Mouse (Mus musculus) CH12.LX (cell line): ENCODE measurements around the gene Exph5. TPM values are rescaled to one million over a fixed set of nuclear protein-coding genes. Genes with fewer than 3 reads are reported as not detected.

Experiments
- DNase-seq: peaks from one replicate; pipeline ENCODE4 v3.0.0-alpha.2; 2013; ENCODE audit errors: extremely low read depth
- H3K27ac ChIP-seq: 2 replicates; pipeline ENCODE4 v1.5.1; 2012; ENCODE audit warnings: low read depth, mild to moderate bottlenecking, control low read depth, moderate library complexity; ENCODE audit not compliant: insufficient read depth
- H3K27me3 ChIP-seq: replicated peaks from 2 replicates; pipeline ENCODE3; 2012; ENCODE audit warnings: inconsistent platforms
- H3K36me3 ChIP-seq, 2 experiments: replicated peaks in 1 of 2; 2 replicates each; pipeline versions ENCODE3 to v1.6.1; 2012; ENCODE audit warnings: inconsistent platforms in 1 of 2, low read length in 1 of 2, mild to moderate bottlenecking in 1 of 2, mixed read lengths in 1 of 2, moderate library complexity in 1 of 2; ENCODE audit not compliant: control insufficient read depth in 1 of 2, insufficient read depth in 1 of 2
- H3K4me1 ChIP-seq, 2 experiments: 2 replicates each; pipeline ENCODE4 v1.6.1; 2012; ENCODE audit warnings: inconsistent platforms in 1 of 2, moderate library complexity in 1 of 2; ENCODE audit not compliant: insufficient read depth in 2 of 2, control insufficient read depth in 1 of 2
- H3K4me2 ChIP-seq: 2 replicates; pipeline ENCODE4 v1.6.1; 2012; ENCODE audit warnings: low read depth, mild to moderate bottlenecking, control low read depth; ENCODE audit not compliant: poor library complexity, insufficient read depth, severe bottlenecking
- H3K4me3 ChIP-seq, 3 experiments: fragments of 150-350 bp in 1 of 3; sonication (generic) in 1 of 3; replicated peaks in 1 of 3; 2 replicates each; pipeline versions ENCODE3 to v1.5.1; 2011 to 2012; ENCODE audit warnings: low read depth in 2 of 3, low read length in 2 of 3, mild to moderate bottlenecking in 2 of 3, moderate library complexity in 2 of 3, control low read depth in 1 of 3, improper control_type of control experiment in 1 of 3, inconsistent platforms in 1 of 3, mixed read lengths in 1 of 3; ENCODE audit not compliant: poor library complexity in 1 of 3
- H3K79me2 ChIP-seq: replicated peaks from 2 replicates; pipeline ENCODE4 v1.6.1; 2012; ENCODE audit warnings: mild to moderate bottlenecking, moderate library complexity; ENCODE audit not compliant: control insufficient read depth, poor library complexity, insufficient read depth, severe bottlenecking; ENCODE audit errors: extremely low read depth
- H3K9ac ChIP-seq: 2 replicates; pipeline ENCODE4 v1.6.1; 2012; ENCODE audit warnings: low read depth, mild to moderate bottlenecking, control low read depth, moderate library complexity; ENCODE audit not compliant: insufficient read depth
- H3K9me3 ChIP-seq: replicated peaks from 2 replicates; pipeline ENCODE3; 2012; ENCODE audit warnings: low read length, inconsistent platforms, mixed read lengths
- BHLHE40 ChIP-seq: IDR thresholded peaks from 2 replicates; pipeline ENCODE4 v1.6.1; 2011; ENCODE audit warnings: mild to moderate bottlenecking, low read depth, low read length, improper control_type of control experiment
- CHD1 ChIP-seq: IDR thresholded peaks from 2 replicates; pipeline ENCODE4 v1.6.1; 2012; ENCODE audit warnings: low read depth, low read length, improper control_type of control experiment, inconsistent platforms
- CTCF ChIP-seq, 2 experiments: IDR thresholded peaks in 1 of 2; conservative IDR thresholded peaks in 1 of 2; 2 replicates each; pipeline ENCODE4 v1.5.1; 2011 to 2012; ENCODE audit warnings: low read depth in 2 of 2, low read length in 2 of 2, improper control_type of control experiment in 1 of 2, inconsistent platforms in 1 of 2, mild to moderate bottlenecking in 1 of 2, moderate library complexity in 1 of 2
- E2F4 ChIP-seq: IDR thresholded peaks from 2 replicates; pipeline ENCODE4 v1.6.1; 2011; ENCODE audit warnings: low read depth, low read length, improper control_type of control experiment; ENCODE audit not compliant: insufficient replicate concordance
- EP300 ChIP-seq: IDR thresholded peaks from 2 replicates; pipeline ENCODE4 v1.6.1; 2011; ENCODE audit warnings: low read length, improper control_type of control experiment
- GABPA ChIP-seq: IDR thresholded peaks from 2 replicates; pipeline ENCODE4 v1.6.1; 2012; ENCODE audit warnings: low read depth, low read length, improper control_type of control experiment, inconsistent platforms; ENCODE audit not compliant: insufficient replicate concordance
- HCFC1 ChIP-seq: IDR thresholded peaks from 2 replicates; pipeline ENCODE4 v1.6.1; 2012; ENCODE audit warnings: low read depth, mild to moderate bottlenecking, inconsistent platforms, low read length, improper control_type of control experiment
- JUN ChIP-seq: IDR thresholded peaks from 2 replicates; pipeline ENCODE4 v1.6.1; 2011; ENCODE audit warnings: low read depth, mild to moderate bottlenecking, low read length, improper control_type of control experiment, moderate library complexity; ENCODE audit not compliant: insufficient read depth
- JUND ChIP-seq: conservative IDR thresholded peaks from 2 replicates; pipeline ENCODE4 v1.6.1; 2011; ENCODE audit warnings: low read depth, low read length, improper control_type of control experiment
- MAFK ChIP-seq: IDR thresholded peaks from 2 replicates; pipeline ENCODE4 v1.6.1; 2011; ENCODE audit warnings: low read length, improper control_type of control experiment; ENCODE audit not compliant: insufficient replicate concordance
- MEF2A ChIP-seq: IDR thresholded peaks from 2 replicates; pipeline ENCODE4 v1.6.1; 2014; ENCODE audit warnings: low read depth, mild to moderate bottlenecking, inconsistent platforms, low read length, improper control_type of control experiment, borderline replicate concordance
- MYC ChIP-seq: IDR thresholded peaks from 2 replicates; pipeline ENCODE4 v1.6.1; 2011; ENCODE audit warnings: low read depth, mild to moderate bottlenecking, improper control_type of control experiment, low read length
- NELFE ChIP-seq: IDR thresholded peaks from 2 replicates; pipeline ENCODE4 v1.6.1; 2011; ENCODE audit warnings: low read depth, low read length, improper control_type of control experiment
- NRF1 ChIP-seq: IDR thresholded peaks from 2 replicates; pipeline ENCODE4 v1.6.1; 2014; ENCODE audit warnings: low read depth, mild to moderate bottlenecking, inconsistent platforms, low read length, improper control_type of control experiment, moderate library complexity
- PAX5 ChIP-seq: IDR thresholded peaks from 2 replicates; pipeline ENCODE4 v1.6.1; 2012; ENCODE audit warnings: low read length, inconsistent platforms, mixed read lengths
- POLR2A ChIP-seq: IDR thresholded peaks from 2 replicates; pipeline ENCODE4 v1.6.1; 2011; ENCODE audit warnings: low read depth, mild to moderate bottlenecking, improper control_type of control experiment, low read length
- SIN3A ChIP-seq: IDR thresholded peaks from 2 replicates; pipeline ENCODE4 v1.6.1; 2012; ENCODE audit warnings: low read length, improper control_type of control experiment, inconsistent platforms
- TBP ChIP-seq: conservative IDR thresholded peaks from 2 replicates; pipeline ENCODE4 v1.6.1; 2011; ENCODE audit warnings: low read depth, low read length, improper control_type of control experiment
- USF1 ChIP-seq: IDR thresholded peaks from 2 replicates; pipeline ENCODE4 v1.6.1; 2014; ENCODE audit warnings: low read depth, mild to moderate bottlenecking, inconsistent platforms, low read length, improper control_type of control experiment
- ZC3H11A ChIP-seq: IDR thresholded peaks from 2 replicates; pipeline ENCODE4 v1.6.1; 2012; ENCODE audit warnings: low read depth, mild to moderate bottlenecking, inconsistent platforms, low read length, improper control_type of control experiment
- dilution Hi-C: fragments of 300-500 bp; cut with MboI; formaldehyde crosslinking; loops from 2 replicates; pipeline ENCODE4 v1.14.3; 2020; ENCODE audit warnings: low sequenced_read_pairs; ENCODE audit not compliant: extremely low pct_unique_long_range_greater_than_20kb, extremely low pct_ligation_motif_present
- in situ Hi-C: fragments of 300-500 bp; cut with MboI; formaldehyde crosslinking; loops from 3 replicates; pipeline ENCODE4 v1.14.3; 2019; ENCODE audit warnings: low sequenced_read_pairs, low pct_ligation_motif_present, low pct_unique_long_range_greater_than_20kb, mixed read lengths
- polyA plus RNA-seq: library from polyadenylated mRNA; unstranded; fragments of >175 nt; gene quantifications from 2 replicates; pipeline ENCODE4 v1.2.1, GENCODE M21; 2012; ENCODE audit warnings: low read depth; ENCODE audit not compliant: insufficient read length
- total RNA-seq, 2 experiments: library from RNA; depleted of rRNA; stranded (reverse); fragments of 300-350 nt in 1 of 2; fragments of >200 nt in 1 of 2; gene quantifications; 2 replicates each; pipeline ENCODE4 v1.2.3; 2012 to 2014

Exph5 gene
- total and polyA plus RNA-seq, 3 experiments, result 0.04 TPM; not detected in 2

GRCm38 (mm10) chr9:53400696-53401095 lies 99.2 kb downstream of the Exph5 start:
- no peak overlapping the region for H3K4me2 ChIP-seq
- no peaks in the 10 kb centered on the region for H3K9me3 ChIP-seq
- H3K9ac ChIP-seq, result no peak overlapping the region
- H3K79me2 ChIP-seq, result no peaks in the 10 kb centered on the region
- dilution Hi-C loops, result no loop called here
- H3K27me3 ChIP-seq, result no peaks in the 10 kb centered on the region
- no peak for DNase-seq
- H3K27ac ChIP-seq, result no peak overlapping the region
- H3K4me1 ChIP-seq, result peaks cover 7 to 24% of the 10 kb centered on the region in 2 experiments; a peak in 3 of 4 replicates
- in situ Hi-C loops, result no loop called here
- TF ChIP-seq CTCF (conservative IDR thresholded peaks at IDR 0.05 in 1 of 2, IDR thresholded peaks at IDR 0.05 in 1 of 2; ENCODE audit: low read depth in 2 of 2, low read length in 2 of 2), result no peak
- no peak for TF ChIP-seq NRF1
- TF ChIP-seq, all 38 proteins: peak for 0
- no peak overlapping the region for H3K4me3 ChIP-seq
- H3K36me3 ChIP-seq, result no peaks in the 10 kb centered on the region

- no peak for DNase-seq
- Histone ChIP-seq H3K36me3 (no peaks in the 10 kb centered on the region), H3K9me3 (no peaks in the 10 kb centered on the region), H3K79me2 (no peaks in the 10 kb centered on the region), H3K27ac (no peak overlapping the region), H3K4me1 (peaks cover 7 to 26% of the 10 kb centered on the region in 2 experiments; a peak in 3 of 4 replicates), H3K9ac (no peak overlapping the region), H3K4me3 (no peak overlapping the region), H3K4me2 (no peak overlapping the region), H3K27me3 (no peaks in the 10 kb centered on the region)
- in situ Hi-C loops, result no loop called here
- TF ChIP-seq MAFK, result no peak
- TF ChIP-seq HCFC1, result no peak
- TF ChIP-seq USF1, result no peak
- no peak for TF ChIP-seq SIN3A
- TF ChIP-seq EP300, result no peak
- TF ChIP-seq ZC3H11A, result no peak
- no peak for TF ChIP-seq JUND
- no peak for TF ChIP-seq JUN
- TF ChIP-seq E2F4, result no peak
- TF ChIP-seq NELFE, result no peak
- no peak for TF ChIP-seq MYC
- TF ChIP-seq MEF2A, result no peak
- TF ChIP-seq TBP, result no peak
- no peak for TF ChIP-seq GABPA
- no peak for TF ChIP-seq BHLHE40
- no peak for TF ChIP-seq PAX5
- TF ChIP-seq POLR2A, result no peak
- no peak for TF ChIP-seq CHD1
- dilution Hi-C loops, result no loop called here
Observed at GRCm38 (mm10) chr9:53401146-53401545, 99.7 kb downstream of the Exph5 start.
